Mouse (Mus musculus): ENCODE results near the gene Tsr1. TPM values are rescaled to one million over a fixed set of nuclear protein-coding genes. Genes with fewer than 3 reads are reported as not detected.

The Tsr1 gene
- polyA plus RNA-seq, 1 experiment from 2014 or later: 26.1 TPM

DNA sequence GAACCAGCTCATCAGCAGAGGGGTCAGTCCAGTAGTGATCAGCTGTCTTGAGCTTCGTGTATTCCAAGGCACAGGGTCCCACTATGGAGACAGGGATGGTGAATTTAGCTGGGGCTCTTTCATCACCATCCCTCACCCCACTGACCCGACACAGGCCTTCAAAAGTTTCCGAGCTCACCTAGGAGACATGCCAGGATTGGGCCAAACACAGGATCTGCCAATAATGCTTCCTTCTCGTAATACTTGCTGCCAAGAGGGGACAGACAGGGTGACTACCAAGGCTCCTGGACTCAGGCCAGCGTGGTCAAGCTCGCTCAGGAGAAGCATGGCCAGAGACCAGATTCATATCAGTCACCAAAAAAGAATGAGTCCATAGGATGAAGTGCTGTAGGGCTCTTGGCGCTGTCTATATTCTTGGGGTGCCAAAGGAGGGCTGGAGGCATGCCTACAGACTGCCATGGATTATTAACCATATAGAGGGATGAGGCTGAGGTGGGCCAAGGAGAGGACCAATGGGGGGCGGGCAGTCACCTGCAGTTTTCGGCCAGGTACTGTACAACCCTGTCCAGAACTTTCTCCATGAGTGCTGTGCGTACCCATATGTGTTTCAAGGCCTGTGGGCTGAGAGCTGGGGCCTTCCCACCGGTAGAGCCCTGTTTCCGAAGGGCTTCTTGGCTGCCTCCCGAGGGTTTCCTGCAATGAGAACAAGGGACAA is 29.7 kb upstream of the Tsr1 start:
- no peak for ATAC-seq
- 90% methylated on average over 13 of the region's 13 CpGs for WGBS
- Histone ChIP-seq H3K4me3 (ENCODE audit: low read length) (no peak overlapping the region), H3K36me3 (ENCODE audit: control insufficient read depth, insufficient read depth, low read length) (peaks cover 11% of the 10 kb centered on the region; the same call in 1 of the 2 replicates), H3K9me3 (ENCODE audit: control insufficient read depth, low read length) (no peaks in the 10 kb centered on the region), H3K4me2 (ENCODE audit: low read length) (no peak overlapping the region), H3K4me1 (ENCODE audit: control insufficient read depth, insufficient read depth, low read depth, low read length) (peaks cover 11% of the 10 kb centered on the region), H3K27ac (ENCODE audit: low read depth, low read length) (no peak overlapping the region), H3K27me3 (replicated peaks; ENCODE audit: control insufficient read depth, insufficient read depth, low read length) (no peaks in the 10 kb centered on the region), H3K9ac (ENCODE audit: low read depth, low read length) (no peak overlapping the region)

GRCm38 (mm10) chr11:74869603-74870002 is 28.3 kb upstream of the Tsr1 start:
- H3K4me1 ChIP-seq (ENCODE audit: control insufficient read depth, insufficient read depth, low read depth, low read length): peaks cover 11% of the 10 kb centered on the region
- no peaks in the 10 kb centered on the region for H3K27me3 ChIP-seq (replicated peaks; ENCODE audit: control insufficient read depth, insufficient read depth, low read length)
- WGBS: 58% methylated on average over 6 of the region's 6 CpGs
- 0 out of 2 replicates have a peak overlapping the region, but pooled peaks have one; percentile 1 for H3K9ac ChIP-seq (ENCODE audit: low read depth, low read length)
- ATAC-seq: no peak
- no peak overlapping the region for H3K4me3 ChIP-seq (ENCODE audit: low read length)
- peak overlapping the region; percentile 66 for H3K27ac ChIP-seq (ENCODE audit: low read depth, low read length)
- H3K36me3 ChIP-seq (ENCODE audit: control insufficient read depth, insufficient read depth, low read length): peaks cover 11% of the 10 kb centered on the region; the same call in 1 of the 2 replicates
- no peaks in the 10 kb centered on the region for H3K9me3 ChIP-seq (ENCODE audit: control insufficient read depth, low read length)
- no peak overlapping the region for H3K4me2 ChIP-seq (ENCODE audit: low read length)

- Histone ChIP-seq H3K27ac (ENCODE audit: low read depth, low read length) (peak overlapping the region; percentile 36; the same call in 1 of the 2 replicates), H3K4me2 (ENCODE audit: low read length) (no peak overlapping the region), H3K4me1 (ENCODE audit: control insufficient read depth, insufficient read depth, low read depth, low read length) (peaks cover 11% of the 10 kb centered on the region), H3K4me3 (ENCODE audit: low read length) (no peak overlapping the region), H3K9ac (ENCODE audit: low read depth, low read length) (no peak overlapping the region), H3K36me3 (ENCODE audit: control insufficient read depth, insufficient read depth, low read length) (peaks cover 4% of the 10 kb centered on the region), H3K9me3 (ENCODE audit: control insufficient read depth, low read length) (no peaks in the 10 kb centered on the region), H3K27me3 (replicated peaks; ENCODE audit: control insufficient read depth, insufficient read depth, low read length) (no peaks in the 10 kb centered on the region)
- ATAC-seq: no peak
- 69% methylated on average over 4 of the region's 4 CpGs for WGBS
Measured at GRCm38 (mm10) chr11:74870544-74870943, 27.3 kb upstream of the Tsr1 start.

GRCm38 (mm10) chr11:74870991-74871622 is 26.8 kb upstream of the Tsr1 start:
- Histone ChIP-seq H3K9me3 (ENCODE audit: control insufficient read depth, low read length) (no peaks in the 10 kb centered on the region), H3K4me3 (ENCODE audit: low read length) (no peak overlapping the region), H3K27me3 (replicated peaks; ENCODE audit: control insufficient read depth, insufficient read depth, low read length) (no peaks in the 10 kb centered on the region), H3K27ac (ENCODE audit: low read depth, low read length) (peak overlapping the region; percentile 57), H3K9ac (ENCODE audit: low read depth, low read length) (no peak overlapping the region), H3K4me1 (ENCODE audit: control insufficient read depth, insufficient read depth, low read depth, low read length) (peaks cover 13% of the 10 kb centered on the region), H3K36me3 (ENCODE audit: control insufficient read depth, insufficient read depth, low read length) (peaks cover 4% of the 10 kb centered on the region), H3K4me2 (ENCODE audit: low read length) (peak overlapping the region; percentile 8; the same call in 1 of the 2 replicates)
- ATAC-seq: no peak
- WGBS: 11% methylated on average over 12 of the region's 12 CpGs

GRCm38 (mm10) chr11:74874630-74875029 is 23.2 kb upstream of the Tsr1 start:
- Histone ChIP-seq H3K9ac (ENCODE audit: low read depth, low read length) (no peak overlapping the region), H3K9me3 (ENCODE audit: control insufficient read depth, low read length) (no peaks in the 10 kb centered on the region), H3K36me3 (ENCODE audit: control insufficient read depth, insufficient read depth, low read length) (no peaks in the 10 kb centered on the region; the same call in 1 of the 2 replicates), H3K27ac (ENCODE audit: low read depth, low read length) (no peak overlapping the region), H3K4me1 (ENCODE audit: control insufficient read depth, insufficient read depth, low read depth, low read length) (peaks cover 20% of the 10 kb centered on the region), H3K27me3 (replicated peaks; ENCODE audit: control insufficient read depth, insufficient read depth, low read length) (no peaks in the 10 kb centered on the region), H3K4me2 (ENCODE audit: low read length) (no peak overlapping the region), H3K4me3 (ENCODE audit: low read length) (no peak overlapping the region)
- 72% methylated on average over 3 of the region's 3 CpGs for WGBS
- ATAC-seq: no peak

GRCm38 (mm10) chr11:74876801-74877200 is 21.1 kb upstream of the Tsr1 start:
- peaks cover 12% of the 10 kb centered on the region for H3K4me1 ChIP-seq (ENCODE audit: control insufficient read depth, insufficient read depth, low read depth, low read length)
- peak overlapping the region; percentile 79 for H3K27ac ChIP-seq (ENCODE audit: low read depth, low read length)
- peak overlapping the region; percentile 21; the same call in 1 of the 2 replicates for H3K4me3 ChIP-seq (ENCODE audit: low read length)
- no peaks in the 10 kb centered on the region for H3K27me3 ChIP-seq (replicated peaks; ENCODE audit: control insufficient read depth, insufficient read depth, low read length)
- peak; percentile 91 for ATAC-seq
- H3K9me3 ChIP-seq (ENCODE audit: control insufficient read depth, low read length): no peaks in the 10 kb centered on the region
- peak overlapping the region; percentile 40; the same call in 1 of the 2 replicates for H3K9ac ChIP-seq (ENCODE audit: low read depth, low read length)
- peak overlapping the region; percentile 49 for H3K4me2 ChIP-seq (ENCODE audit: low read length)
- H3K36me3 ChIP-seq (ENCODE audit: control insufficient read depth, insufficient read depth, low read length): no peaks in the 10 kb centered on the region; the same call in 1 of the 2 replicates
- under 1% methylated on average over 9 of the region's 9 CpGs for WGBS

- Histone ChIP-seq H3K4me3 (ENCODE audit: low read length) (no peak overlapping the region), H3K27me3 (replicated peaks; ENCODE audit: control insufficient read depth, insufficient read depth, low read length) (no peaks in the 10 kb centered on the region), H3K9ac (ENCODE audit: low read depth, low read length) (no peak overlapping the region), H3K27ac (ENCODE audit: low read depth, low read length) (no peak overlapping the region), H3K4me2 (ENCODE audit: low read length) (no peak overlapping the region), H3K36me3 (ENCODE audit: control insufficient read depth, insufficient read depth, low read length) (0 out of 2 replicates have a peak, but pooled peaks cover 2% of the 10 kb centered on the region), H3K9me3 (ENCODE audit: control insufficient read depth, low read length) (no peaks in the 10 kb centered on the region), H3K4me1 (ENCODE audit: control insufficient read depth, insufficient read depth, low read depth, low read length) (peaks cover 16% of the 10 kb centered on the region)
- WGBS: 88% methylated on average over 9 of the region's 9 CpGs
- ATAC-seq: no peak
Measured at GRCm38 (mm10) chr11:74880999-74881398, 16.9 kb upstream of the Tsr1 start.

- WGBS: 55% methylated on average over 14 of the region's 14 CpGs
- 0 out of 2 replicates have a peak, but pooled peaks cover 2% of the 10 kb centered on the region for H3K36me3 ChIP-seq (ENCODE audit: control insufficient read depth, insufficient read depth, low read length)
- no peak overlapping the region for H3K4me3 ChIP-seq (ENCODE audit: low read length)
- peak; percentile 27; the same call in 1 of the 2 replicates for ATAC-seq
- H3K27ac ChIP-seq (ENCODE audit: low read depth, low read length): peak overlapping the region; percentile 34; the same call in 1 of the 2 replicates
- no peak overlapping the region for H3K9ac ChIP-seq (ENCODE audit: low read depth, low read length)
- no peaks in the 10 kb centered on the region for H3K9me3 ChIP-seq (ENCODE audit: control insufficient read depth, low read length)
- no peaks in the 10 kb centered on the region for H3K27me3 ChIP-seq (replicated peaks; ENCODE audit: control insufficient read depth, insufficient read depth, low read length)
- peaks cover 6% of the 10 kb centered on the region for H3K4me1 ChIP-seq (ENCODE audit: control insufficient read depth, insufficient read depth, low read depth, low read length)
- H3K4me2 ChIP-seq (ENCODE audit: low read length): peak overlapping the region; percentile 2; the same call in 1 of the 2 replicates
Measured at GRCm38 (mm10) chr11:74881979-74882378, 15.9 kb upstream of the Tsr1 start.

DNA sequence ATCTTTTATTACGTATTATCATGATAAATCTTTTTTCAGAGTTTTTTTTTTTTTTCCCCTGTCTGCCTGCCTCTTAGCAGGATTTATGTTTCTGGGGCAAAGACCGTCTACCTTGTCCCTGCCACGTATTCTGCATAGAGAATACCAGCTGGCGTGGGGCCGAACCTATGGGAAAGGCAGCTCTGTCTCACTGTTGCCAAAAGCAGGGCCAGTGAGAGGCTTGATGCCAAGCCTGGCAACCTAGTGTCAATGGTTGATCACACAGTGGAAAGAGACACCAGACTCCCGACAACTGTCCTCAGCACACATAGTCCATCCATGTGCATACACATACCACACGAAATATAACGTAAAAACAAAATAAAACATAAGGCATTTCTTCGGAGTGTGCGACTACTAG is 14.8 kb upstream of the Tsr1 start:
- H3K36me3 ChIP-seq (ENCODE audit: control insufficient read depth, insufficient read depth, low read length): 0 out of 2 replicates have a peak, but pooled peaks cover 2% of the 10 kb centered on the region
- H3K4me3 ChIP-seq (ENCODE audit: low read length): no peak overlapping the region
- no peak overlapping the region for H3K27ac ChIP-seq (ENCODE audit: low read depth, low read length)
- peak; percentile 56 for ATAC-seq
- H3K4me1 ChIP-seq (ENCODE audit: control insufficient read depth, insufficient read depth, low read depth, low read length): peaks cover 5% of the 10 kb centered on the region; the same call in 1 of the 2 replicates
- H3K9me3 ChIP-seq (ENCODE audit: control insufficient read depth, low read length): no peaks in the 10 kb centered on the region
- no peaks in the 10 kb centered on the region for H3K27me3 ChIP-seq (replicated peaks; ENCODE audit: control insufficient read depth, insufficient read depth, low read length)
- H3K9ac ChIP-seq (ENCODE audit: low read depth, low read length): no peak overlapping the region
- WGBS: 83% methylated on average over 10 of the region's 10 CpGs
- H3K4me2 ChIP-seq (ENCODE audit: low read length): no peak overlapping the region
